Mouse (Mus musculus) liver, adult 2 months (tissue): ENCODE results near the gene Higd1c. TPM values are rescaled to one million over a fixed set of nuclear protein-coding genes. Genes with fewer than 3 reads are reported as not detected.

Experiments used
- DNase-seq: peaks from one replicate; pipeline ENCODE4 v3.0.0-alpha.2; 2011; ENCODE audit warnings: low read depth, low spot score; ENCODE audit errors: extremely low read depth
- H3K27ac ChIP-seq: fragments of 200-500 bp; replicated peaks from 2 replicates; pipeline ENCODE4 v1.5.1; 2012; ENCODE audit warnings: low read depth, mild to moderate bottlenecking, control low read depth, inconsistent platforms, low read length; ENCODE audit not compliant: insufficient read depth
- H3K27me3 ChIP-seq: fragments of 200-500 bp; 2 replicates; pipeline ENCODE4 v1.6.1; 2012; ENCODE audit warnings: mild to moderate bottlenecking, moderate library complexity, low read length, inconsistent platforms; ENCODE audit not compliant: control insufficient read depth, insufficient read depth
- H3K36me3 ChIP-seq: fragments of 200-500 bp; 2 replicates; pipeline ENCODE4 v1.6.1; 2012; ENCODE audit warnings: low read length, inconsistent platforms; ENCODE audit not compliant: control insufficient read depth, insufficient read depth
- H3K4me1 ChIP-seq: fragments of 200-500 bp; 2 replicates; pipeline ENCODE4 v1.6.1; 2011; ENCODE audit warnings: low read length; ENCODE audit not compliant: control insufficient read depth, insufficient read depth
- H3K4me3 ChIP-seq: fragments of 200-500 bp; 2 replicates; pipeline ENCODE4 v1.5.1; 2011; ENCODE audit warnings: low read depth, mild to moderate bottlenecking, control low read depth, low read length, moderate library complexity; ENCODE audit not compliant: insufficient read depth
- H3K79me2 ChIP-seq: fragments of 200-500 bp; 2 replicates; pipeline ENCODE4 v1.6.1; 2012; ENCODE audit warnings: inconsistent platforms, mild to moderate bottlenecking, low read length, moderate library complexity; ENCODE audit not compliant: control insufficient read depth, insufficient read depth
- H3K9ac ChIP-seq: fragments of 200-500 bp; 2 replicates; pipeline ENCODE4 v1.6.1; 2012; ENCODE audit warnings: low read depth, mild to moderate bottlenecking, control low read depth, inconsistent platforms, low read length
- CTCF ChIP-seq: fragments of 200-500 bp; IDR thresholded peaks from 2 replicates; pipeline ENCODE4 v1.5.1; 2011; ENCODE audit warnings: low read depth, low read length, control low read depth
- POLR2A ChIP-seq: fragments of 200-500 bp; IDR thresholded peaks from 2 replicates; pipeline ENCODE4 v1.6.1; 2011; ENCODE audit warnings: low read length, control low read depth; ENCODE audit not compliant: insufficient read depth; ENCODE audit errors: extremely low read depth
- WGBS: fragments of 180-500 bp; shearing (Covaris S2); methylation state at CpG from one replicate; pipeline ENCODE4 v1.1.7; 2018; 5-methylcytosine and 5-hydroxymethylcytosine counted together
- polyA plus RNA-seq: library from polyadenylated mRNA; depleted of rRNA; stranded (reverse); fragments of >200 nt; gene quantifications from 2 replicates; pipeline ENCODE4 v1.2.3, GENCODE M21; 2012; rRNA removed
- total RNA-seq: library from RNA; depleted of rRNA; stranded (reverse); fragments of >200 nt; gene quantifications from 2 replicates; pipeline ENCODE4 v1.2.3, GENCODE M21; 2014; rRNA removed

Gene Higd1c
- total and polyA plus RNA-seq, 2 experiments: not detected

DNA sequence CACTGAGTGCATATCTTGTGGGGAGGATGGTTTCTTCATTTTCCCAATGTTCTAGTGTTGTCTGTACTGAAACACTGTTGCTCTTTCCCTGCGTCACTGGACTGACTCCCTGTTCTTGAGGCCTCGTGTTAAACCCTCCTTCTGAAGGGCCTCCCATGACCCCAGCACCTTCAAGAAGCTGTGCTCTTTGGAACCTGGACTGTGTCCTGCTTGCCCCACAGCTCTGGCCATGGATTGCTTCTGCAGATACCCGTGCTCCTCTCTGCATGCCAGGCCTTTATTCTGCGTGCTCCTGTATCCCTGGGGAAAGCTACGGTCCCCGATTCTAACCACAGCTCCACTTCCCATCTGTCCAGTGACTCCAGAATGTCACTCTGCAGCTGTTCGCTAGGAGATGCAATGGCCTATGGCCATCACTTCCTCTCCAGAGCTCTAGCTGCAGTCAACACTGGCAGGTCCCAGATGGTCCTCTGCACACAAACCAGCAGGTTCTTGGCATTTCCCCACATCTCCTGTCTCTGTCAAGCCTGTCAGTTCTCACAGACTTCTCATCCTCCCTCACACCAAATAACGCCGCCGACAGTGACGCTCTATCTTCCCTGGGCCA lies 65.7 kb downstream of the Higd1c start:
- 82% methylated on average over 11 of the region's 11 CpGs for WGBS
- no peak for DNase-seq
- no peak overlapping the region for H3K4me3 ChIP-seq
- no peaks in the 10 kb centered on the region for H3K27me3 ChIP-seq
- H3K9ac ChIP-seq: no peak overlapping the region
- no peaks in the 10 kb centered on the region for H3K79me2 ChIP-seq
- no peaks in the 10 kb centered on the region for H3K36me3 ChIP-seq
- H3K27ac ChIP-seq: no peak overlapping the region
- H3K4me1 ChIP-seq: no peaks in the 10 kb centered on the region
- no peak for TF ChIP-seq CTCF

DNA sequence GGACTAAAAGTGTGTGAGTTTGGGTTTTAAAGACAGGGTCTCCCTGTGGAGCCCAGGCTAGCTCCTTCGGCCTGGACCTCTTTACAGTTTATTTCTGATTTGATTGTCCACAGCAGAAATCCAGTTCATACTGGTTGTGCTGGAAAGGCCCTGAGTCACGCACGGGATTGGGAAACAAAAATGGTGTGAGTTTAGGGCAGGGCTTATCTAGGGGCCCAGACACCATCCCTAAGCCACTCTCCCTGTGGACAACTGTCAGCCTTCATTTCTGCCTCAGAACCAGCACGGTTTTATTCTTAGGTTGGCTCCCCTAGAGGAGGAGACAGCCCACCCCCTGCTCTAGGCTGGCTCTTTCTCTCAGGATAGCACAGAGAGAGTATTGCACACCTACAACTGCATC lies 68.9 kb downstream of the Higd1c start:
- Histone ChIP-seq H3K36me3 (no peaks in the 10 kb centered on the region), H3K79me2 (no peaks in the 10 kb centered on the region), H3K27me3 (no peaks in the 10 kb centered on the region), H3K9ac (no peak overlapping the region), H3K4me3 (no peak overlapping the region), H3K27ac (no peak overlapping the region), H3K4me1 (no peaks in the 10 kb centered on the region; the same call in 1 of the 2 replicates)
- TF ChIP-seq POLR2A: no peak
- no peak for TF ChIP-seq CTCF
- DNase-seq: no peak
- 84% methylated on average over 4 of the region's 4 CpGs for WGBS

Other genes with a start within 250 kb of the Higd1c start
- gene Atf1, start 136.7 kb upstream of the Higd1c start, total RNA-seq: 11.2 and 16.8 TPM in 2 replicates
- 35.1 and 36.3 TPM in 2 replicates for gene Atf1, start 136.7 kb upstream of the Higd1c start, polyA plus RNA-seq
- gene Tmprss12, start 83.7 kb upstream of the Higd1c start, total RNA-seq: not detected in 2 replicates
- not detected in 2 replicates for gene Tmprss12, start 83.7 kb upstream of the Higd1c start, polyA plus RNA-seq
- gene Mettl7a1, start 60.4 kb upstream of the Higd1c start, total RNA-seq: 327 and 366 TPM in 2 replicates
- gene Mettl7a1, start 60.4 kb upstream of the Higd1c start, polyA plus RNA-seq: 201 TPM in 2 replicates
- not detected in 2 replicates for gene Mettl7a3, start 29.6 kb upstream of the Higd1c start, total RNA-seq
- not detected in 2 replicates for gene Mettl7a3, start 29.6 kb upstream of the Higd1c start, polyA plus RNA-seq
- not detected in 2 replicates for gene Methig1, start 11.4 kb upstream of the Higd1c start, total RNA-seq
- 0.15 TPM in 1 of 2 replicates, not detected in the other for gene Methig1, start 11.4 kb upstream of the Higd1c start, polyA plus RNA-seq
- 0.13 TPM in 1 of 2 replicates, not detected in the other for gene Mettl7a2, start 11.3 kb upstream of the Higd1c start, total RNA-seq
- 0.05 and 0.18 TPM in 2 replicates for gene Mettl7a2, start 11.3 kb upstream of the Higd1c start, polyA plus RNA-seq
- gene Gm5475, start 57.6 kb downstream of the Higd1c start, total RNA-seq: not detected in 2 replicates
- gene Gm5475, start 57.6 kb downstream of the Higd1c start, polyA plus RNA-seq: not detected in 2 replicates
- gene Slc11a2, start 60.5 kb downstream of the Higd1c start, total RNA-seq: 14.5 and 22.3 TPM in 2 replicates
- gene Slc11a2, start 60.5 kb downstream of the Higd1c start, polyA plus RNA-seq: 23.2 and 25.2 TPM in 2 replicates
- gene Letmd1, start 104.5 kb downstream of the Higd1c start, total RNA-seq: 18.7 and 21.1 TPM in 2 replicates
- gene Letmd1, start 104.5 kb downstream of the Higd1c start, polyA plus RNA-seq: 38.7 and 39.9 TPM in 2 replicates
- 0.92 and 1.1 TPM in 2 replicates for gene Csrnp2, start 130.9 kb downstream of the Higd1c start, total RNA-seq
- 0.78 and 1.1 TPM in 2 replicates for gene Csrnp2, start 130.9 kb downstream of the Higd1c start, polyA plus RNA-seq
- 4.0 and 5.9 TPM in 2 replicates for gene Tfcp2, start 187.5 kb downstream of the Higd1c start, total RNA-seq
- gene Tfcp2, start 187.5 kb downstream of the Higd1c start, polyA plus RNA-seq: 3.9 and 5.8 TPM in 2 replicates
- 1.9 and 2.0 TPM in 2 replicates for gene Pou6f1, start 235.4 kb downstream of the Higd1c start, total RNA-seq
- gene Pou6f1, start 235.4 kb downstream of the Higd1c start, polyA plus RNA-seq: 3.1 and 5.5 TPM in 2 replicates